Mouse (Mus musculus): ENCODE measurements around the gene Gpr182. TPM values are rescaled to one million over a fixed set of nuclear protein-coding genes. Genes with fewer than 3 reads are reported as not detected.

Gene Gpr182
- polyA plus RNA-seq, 1 experiment from 2014 or later = 1.2 TPM

GRCm38 (mm10) chr10:127734434-127734833 is 17.1 kb downstream of the Gpr182 start:
- peak; percentile 86 for TF ChIP-seq CTCF (IDR thresholded peaks at IDR 0.05; ENCODE audit: low read depth)
- Histone ChIP-seq H3K9me3 (ENCODE audit: control insufficient read depth) (no peaks in the 10 kb centered on the region), H3K4me2 (replicated peaks; ENCODE audit: low read depth) (no peak overlapping the region), H3K36me3 (ENCODE audit: control insufficient read depth, insufficient read depth) (no peaks in the 10 kb centered on the region), H3K4me1 (replicated peaks; ENCODE audit: control insufficient read depth, insufficient read depth, low read length) (0 out of 2 replicates have a peak, but pooled peaks cover 3% of the 10 kb centered on the region), H3K27me3 (replicated peaks; ENCODE audit: control insufficient read depth, insufficient read depth, low read length) (no peaks in the 10 kb centered on the region), H3K27ac (ENCODE audit: low read depth, low read length) (no peak overlapping the region), H3K9ac (ENCODE audit: low read depth, low read length) (no peak overlapping the region), H3K4me3 (ENCODE audit: low read depth, low read length) (no peak overlapping the region)
- WGBS = 30% methylated on average over 5 of the region's 5 CpGs
- ATAC-seq = no peak

GRCm38 (mm10) chr10:127731397-127731796 is 20.1 kb downstream of the Gpr182 start:
- Histone ChIP-seq H3K4me3 (ENCODE audit: low read depth, low read length) (no peak overlapping the region), H3K4me1 (replicated peaks; ENCODE audit: control insufficient read depth, insufficient read depth, low read length) (no peaks in the 10 kb centered on the region), H3K27ac (ENCODE audit: low read depth, low read length) (no peak overlapping the region), H3K9ac (ENCODE audit: low read depth, low read length) (no peak overlapping the region), H3K36me3 (ENCODE audit: control insufficient read depth, insufficient read depth) (no peaks in the 10 kb centered on the region), H3K9me3 (ENCODE audit: control insufficient read depth) (no peaks in the 10 kb centered on the region), H3K27me3 (replicated peaks; ENCODE audit: control insufficient read depth, insufficient read depth, low read length) (no peaks in the 10 kb centered on the region), H3K4me2 (replicated peaks; ENCODE audit: low read depth) (no peak overlapping the region)
- 11% methylated on average over 5 of the region's 5 CpGs for WGBS
- no peak for TF ChIP-seq CTCF (IDR thresholded peaks at IDR 0.05; ENCODE audit: low read depth)
- ATAC-seq = no peak

- Histone ChIP-seq H3K36me3 (ENCODE audit: control insufficient read depth, insufficient read depth) (no peaks in the 10 kb centered on the region), H3K27ac (ENCODE audit: low read depth, low read length) (no peak overlapping the region), H3K4me3 (ENCODE audit: low read depth, low read length) (no peak overlapping the region), H3K9me3 (ENCODE audit: control insufficient read depth) (no peaks in the 10 kb centered on the region), H3K27me3 (replicated peaks; ENCODE audit: control insufficient read depth, insufficient read depth, low read length) (no peaks in the 10 kb centered on the region), H3K4me1 (replicated peaks; ENCODE audit: control insufficient read depth, insufficient read depth, low read length) (no peaks in the 10 kb centered on the region), H3K9ac (ENCODE audit: low read depth, low read length) (no peak overlapping the region), H3K4me2 (replicated peaks; ENCODE audit: low read depth) (no peak overlapping the region)
- 46% methylated on average over 9 of the region's 9 CpGs for WGBS
- no peak for ATAC-seq
- no peak for TF ChIP-seq CTCF (IDR thresholded peaks at IDR 0.05; ENCODE audit: low read depth)
Observed at GRCm38 (mm10) chr10:127730933-127731310, 20.6 kb downstream of the Gpr182 start.

- no peaks in the 10 kb centered on the region for H3K9me3 ChIP-seq (ENCODE audit: control insufficient read depth)
- H3K4me2 ChIP-seq (replicated peaks; ENCODE audit: low read depth) = no peak overlapping the region
- H3K4me3 ChIP-seq (ENCODE audit: low read depth, low read length) = no peak overlapping the region
- WGBS = 62% methylated on average over 11 of the region's 11 CpGs
- no peaks in the 10 kb centered on the region for H3K27me3 ChIP-seq (replicated peaks; ENCODE audit: control insufficient read depth, insufficient read depth, low read length)
- no peaks in the 10 kb centered on the region for H3K36me3 ChIP-seq (ENCODE audit: control insufficient read depth, insufficient read depth)
- no peak overlapping the region for H3K9ac ChIP-seq (ENCODE audit: low read depth, low read length)
- no peak for ATAC-seq
- H3K4me1 ChIP-seq (replicated peaks; ENCODE audit: control insufficient read depth, insufficient read depth, low read length) = no peaks in the 10 kb centered on the region
- H3K27ac ChIP-seq (ENCODE audit: low read depth, low read length) = no peak overlapping the region
- no peak for TF ChIP-seq CTCF (IDR thresholded peaks at IDR 0.05; ENCODE audit: low read depth)
Observed at GRCm38 (mm10) chr10:127730285-127730932, 21.1 kb downstream of the Gpr182 start.

- no peak overlapping the region for H3K27ac ChIP-seq (ENCODE audit: low read depth, low read length)
- no peak overlapping the region for H3K9ac ChIP-seq (ENCODE audit: low read depth, low read length)
- no peak overlapping the region for H3K4me3 ChIP-seq (ENCODE audit: low read depth, low read length)
- no peaks in the 10 kb centered on the region for H3K9me3 ChIP-seq (ENCODE audit: control insufficient read depth)
- no peaks in the 10 kb centered on the region for H3K27me3 ChIP-seq (replicated peaks; ENCODE audit: control insufficient read depth, insufficient read depth, low read length)
- H3K36me3 ChIP-seq (ENCODE audit: control insufficient read depth, insufficient read depth) = no peaks in the 10 kb centered on the region
- 69% methylated on average over 8 of the region's 8 CpGs for WGBS
- no peak overlapping the region for H3K4me2 ChIP-seq (replicated peaks; ENCODE audit: low read depth)
- TF ChIP-seq CTCF (IDR thresholded peaks at IDR 0.05; ENCODE audit: low read depth) = no peak
- ATAC-seq = no peak
- H3K4me1 ChIP-seq (replicated peaks; ENCODE audit: control insufficient read depth, insufficient read depth, low read length) = no peaks in the 10 kb centered on the region
Observed at GRCm38 (mm10) chr10:127728437-127728836, 23.1 kb downstream of the Gpr182 start.

- Histone ChIP-seq H3K36me3 (ENCODE audit: control insufficient read depth, insufficient read depth) (peaks cover 5% of the 10 kb centered on the region; the same call in 1 of the 2 replicates), H3K4me3 (ENCODE audit: low read depth, low read length) (no peak overlapping the region), H3K27ac (ENCODE audit: low read depth, low read length) (no peak overlapping the region), H3K27me3 (replicated peaks; ENCODE audit: control insufficient read depth, insufficient read depth, low read length) (no peaks in the 10 kb centered on the region), H3K9ac (ENCODE audit: low read depth, low read length) (no peak overlapping the region), H3K4me2 (replicated peaks; ENCODE audit: low read depth) (no peak overlapping the region), H3K4me1 (replicated peaks; ENCODE audit: control insufficient read depth, insufficient read depth, low read length) (no peaks in the 10 kb centered on the region), H3K9me3 (ENCODE audit: control insufficient read depth) (no peaks in the 10 kb centered on the region)
- TF ChIP-seq CTCF (IDR thresholded peaks at IDR 0.05; ENCODE audit: low read depth) = no peak
- WGBS = 62% methylated on average over 4 of the region's 4 CpGs
- ATAC-seq = no peak
Observed at GRCm38 (mm10) chr10:127725136-127725535, 26.4 kb downstream of the Gpr182 start.

Data from intestine, postnatal 0 days (tissue).